Mouse (Mus musculus) retina, embryonic 14.5 days (tissue): ENCODE measurements around the gene Dusp19.

Experiments used
- DNase-seq: peaks from one replicate; pipeline ENCODE4 v3.0.0-alpha.2; 2015; ENCODE audit warnings: low spot score

The Dusp19 gene

GRCm38 (mm10) chr2:80638364-80639241 is 21.8 kb downstream of the Dusp19 start:
- DNase-seq, result peak; percentile 97

- peak; percentile 9 for DNase-seq
Measured at GRCm38 (mm10) chr2:80639398-80639797, 22.6 kb downstream of the Dusp19 start.

GRCm38 (mm10) chr2:80639864-80640263 is 23.0 kb downstream of the Dusp19 start:
- DNase-seq, result no peak

GRCm38 (mm10) chr2:80661414-80661813 is 44.6 kb downstream of the Dusp19 start:
- no peak for DNase-seq

GRCm38 (mm10) chr2:80662682-80663081 is 45.8 kb downstream of the Dusp19 start:
- DNase-seq, result no peak

GRCm38 (mm10) chr2:80667396-80667964 is 50.6 kb downstream of the Dusp19 start:
- no peak for DNase-seq

- no peak for DNase-seq
Measured at GRCm38 (mm10) chr2:80669868-80670666, 53.2 kb downstream of the Dusp19 start.

GRCm38 (mm10) chr2:80678803-80679202 is 62.0 kb downstream of the Dusp19 start:
- no peak for DNase-seq
